Mouse (Mus musculus): Measurements from ENCODE around the gene Apoc2.

Apoc2 gene

DNA sequence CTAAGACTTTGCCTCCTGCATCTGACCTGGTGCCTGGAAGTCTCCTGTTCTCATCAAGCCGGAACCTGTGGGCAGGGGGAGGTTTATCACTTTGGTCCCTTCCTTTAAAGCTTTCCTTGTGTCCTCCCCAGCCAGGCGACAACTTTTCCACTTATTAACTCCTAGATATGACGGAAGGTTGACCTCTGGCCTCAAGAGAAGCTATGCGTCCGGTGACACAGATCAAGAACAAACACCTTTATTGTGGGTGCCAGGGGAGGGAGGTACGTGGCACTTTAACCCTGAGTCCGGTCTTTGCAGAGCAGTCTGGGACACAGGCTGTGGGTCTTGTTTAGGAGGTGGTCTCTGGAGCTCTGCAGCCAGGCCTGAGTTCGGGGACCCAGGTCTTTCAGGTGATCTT lies at the start of gene Apoc2:
Gene Apoc2 (minus strand): TSS at position 70 of the 400 bp plus-strand sequence.
- TF ChIP-seq GATA4 (IDR thresholded peaks at IDR 0.05; ENCODE audit: insufficient replicate concordance, low read length), result no peak

DNA sequence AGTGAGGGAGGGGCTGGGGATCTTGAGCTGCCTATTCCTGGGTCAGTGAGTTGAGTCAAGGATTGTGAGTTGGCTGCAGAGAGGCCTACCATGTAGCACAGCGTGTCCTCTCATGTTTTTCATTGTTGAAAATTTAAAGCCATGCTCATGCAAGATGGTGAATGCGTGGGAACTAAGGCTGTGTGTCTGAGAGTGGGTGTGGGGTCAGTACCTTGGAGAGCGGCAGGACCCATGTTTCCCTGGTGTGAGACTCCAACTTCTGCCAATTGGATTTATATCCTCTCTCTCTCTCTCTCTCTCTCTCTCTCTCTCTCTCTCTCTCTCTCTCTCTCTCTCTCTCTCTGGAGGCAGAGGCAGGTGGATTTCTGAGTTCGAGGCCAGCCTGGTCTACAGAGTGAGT lies 48.8 kb upstream of the Apoc2 start:
- TF ChIP-seq GATA4 (IDR thresholded peaks at IDR 0.05; ENCODE audit: insufficient replicate concordance, low read length), result no peak

DNA sequence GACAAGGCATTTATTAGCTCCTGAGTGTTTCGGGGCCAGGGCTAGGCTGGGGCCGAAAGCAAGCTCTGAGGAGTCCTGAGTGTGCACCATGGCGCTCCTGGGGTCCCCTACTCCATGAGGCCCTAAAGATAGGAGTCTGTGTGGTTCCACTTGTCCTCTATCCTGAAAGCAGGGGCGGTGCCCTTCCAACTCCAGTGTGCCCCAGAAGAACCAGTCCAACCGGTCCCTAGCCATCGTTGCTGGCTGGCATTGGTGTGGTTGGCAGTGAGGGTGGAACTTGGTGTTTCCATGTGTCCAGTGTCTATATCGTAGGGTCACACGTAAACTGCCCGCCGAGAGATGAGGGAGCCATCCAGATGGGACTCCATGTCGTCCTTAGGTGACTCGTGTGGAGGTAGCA lies 46.4 kb upstream of the Apoc2 start:
- no peak for TF ChIP-seq GATA4 (IDR thresholded peaks at IDR 0.05; ENCODE audit: insufficient replicate concordance, low read length)

DNA sequence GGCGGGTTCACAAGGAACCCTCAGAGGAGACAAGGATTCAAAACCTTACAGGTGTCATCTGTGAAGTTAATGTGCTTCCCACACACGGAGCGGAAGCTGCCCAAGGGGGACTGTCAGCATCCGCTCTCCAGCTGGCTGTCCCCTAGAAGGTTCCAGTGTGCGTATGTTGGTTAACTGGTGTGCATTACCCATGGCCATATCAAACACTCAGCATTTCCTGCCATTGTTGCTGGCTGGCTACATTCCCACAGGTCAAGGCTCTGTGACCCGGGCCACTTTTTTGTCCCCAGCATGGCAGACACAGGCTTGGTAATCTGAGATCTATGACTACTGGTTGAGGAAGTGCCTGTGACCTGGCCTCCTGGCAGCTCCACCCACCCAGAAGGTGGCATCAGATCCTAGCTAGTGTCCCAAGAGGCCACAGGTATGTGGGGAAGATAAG lies 45.0 kb upstream of the Apoc2 start:
- peak; percentile 63 for TF ChIP-seq GATA4 (IDR thresholded peaks at IDR 0.05; ENCODE audit: insufficient replicate concordance, low read length)

DNA sequence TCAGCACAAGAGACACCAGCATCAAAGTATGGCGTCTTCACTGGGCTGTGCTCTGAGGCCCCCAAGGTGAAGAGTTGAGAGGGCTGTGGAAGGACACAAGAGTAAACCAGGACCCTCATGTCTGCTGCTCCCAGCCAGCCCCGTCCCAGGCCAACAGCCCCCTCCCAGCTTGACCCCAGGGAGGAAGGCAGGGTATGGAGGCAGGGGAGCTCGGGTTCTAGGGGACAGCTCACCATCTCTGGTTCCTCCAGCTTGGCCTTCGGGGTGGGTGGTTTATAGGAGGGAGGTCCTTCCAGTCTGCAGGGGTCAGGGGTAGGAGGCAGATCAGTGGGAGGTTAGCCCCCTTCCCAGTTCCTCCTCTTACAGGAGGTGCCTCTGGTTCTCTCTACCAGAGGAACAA lies 41.5 kb upstream of the Apoc2 start:
- no peak for TF ChIP-seq GATA4 (IDR thresholded peaks at IDR 0.05; ENCODE audit: insufficient replicate concordance, low read length)

DNA sequence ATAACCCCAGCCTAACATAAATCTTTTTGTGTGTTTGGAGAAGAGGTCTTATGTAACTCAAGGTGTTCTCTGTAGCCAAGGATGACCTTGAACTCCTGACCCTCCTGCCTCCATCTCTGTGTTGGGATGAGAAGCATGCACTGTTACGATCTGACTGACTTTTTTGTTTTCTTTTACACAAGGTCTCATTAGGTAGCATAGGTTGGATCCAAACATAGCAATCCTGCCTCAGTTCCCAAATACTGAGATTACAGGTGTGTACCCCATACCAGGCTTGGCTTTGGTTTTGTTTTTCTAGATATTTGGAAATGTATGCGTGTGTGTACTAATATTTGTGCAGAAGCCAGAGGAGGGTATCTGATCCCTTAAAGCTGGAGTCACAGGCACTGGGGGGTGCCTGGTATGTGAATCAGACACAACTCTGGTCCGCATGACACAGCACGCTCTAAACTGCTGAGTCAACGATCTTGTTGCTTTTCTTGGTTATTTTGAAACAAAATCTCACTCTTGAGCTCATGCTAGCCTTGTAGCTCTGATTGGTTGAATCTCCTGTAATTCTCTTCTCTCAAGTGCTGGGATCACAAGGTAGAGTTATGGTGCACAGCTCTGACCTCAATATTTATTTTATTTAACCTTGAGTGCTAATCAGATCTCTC lies 40.7 kb upstream of the Apoc2 start:
- TF ChIP-seq GATA4 (IDR thresholded peaks at IDR 0.05; ENCODE audit: insufficient replicate concordance, low read length), result no peak

DNA sequence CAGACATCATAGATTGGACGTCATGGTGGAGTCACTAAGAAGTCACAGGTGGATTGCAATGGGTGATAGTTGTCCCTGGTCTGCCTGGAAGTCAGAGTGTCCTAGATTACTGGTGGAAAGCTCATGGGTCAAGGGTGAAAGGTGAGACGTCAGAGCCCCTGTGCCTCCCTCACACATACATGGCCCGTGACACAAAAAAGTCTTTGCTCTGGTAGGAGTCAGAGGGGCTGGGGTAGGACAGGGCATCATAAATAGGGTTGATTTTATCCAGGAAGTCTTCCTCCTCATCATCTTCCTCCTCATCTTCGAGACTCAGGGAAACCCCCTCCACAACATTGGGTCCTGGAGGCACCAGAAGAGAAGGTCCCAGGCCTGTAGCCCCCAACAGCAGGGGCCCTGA lies 39.6 kb upstream of the Apoc2 start:
- no peak for TF ChIP-seq GATA4 (IDR thresholded peaks at IDR 0.05; ENCODE audit: insufficient replicate concordance, low read length)

DNA sequence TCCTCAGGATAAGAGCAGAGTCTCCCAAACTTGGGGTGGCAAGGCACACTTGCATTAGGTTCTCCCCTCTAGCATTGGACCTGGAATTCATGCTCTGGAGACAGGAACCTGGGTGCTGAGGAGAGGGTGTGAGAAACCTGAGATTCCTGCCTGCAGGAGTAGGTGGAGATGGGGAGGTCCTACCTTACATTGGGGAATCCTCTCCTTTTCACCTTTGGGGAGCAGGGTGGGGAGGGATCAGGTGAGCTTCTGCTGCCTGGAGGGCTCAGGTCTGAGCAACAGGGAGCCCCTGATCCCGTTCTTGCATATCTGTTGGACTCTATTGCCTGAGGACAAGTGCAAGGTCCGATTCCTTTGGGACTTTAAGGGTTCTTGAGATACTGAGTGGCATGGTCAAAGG lies 39.1 kb upstream of the Apoc2 start:
- TF ChIP-seq GATA4 (IDR thresholded peaks at IDR 0.05; ENCODE audit: insufficient replicate concordance, low read length), result no peak

DNA sequence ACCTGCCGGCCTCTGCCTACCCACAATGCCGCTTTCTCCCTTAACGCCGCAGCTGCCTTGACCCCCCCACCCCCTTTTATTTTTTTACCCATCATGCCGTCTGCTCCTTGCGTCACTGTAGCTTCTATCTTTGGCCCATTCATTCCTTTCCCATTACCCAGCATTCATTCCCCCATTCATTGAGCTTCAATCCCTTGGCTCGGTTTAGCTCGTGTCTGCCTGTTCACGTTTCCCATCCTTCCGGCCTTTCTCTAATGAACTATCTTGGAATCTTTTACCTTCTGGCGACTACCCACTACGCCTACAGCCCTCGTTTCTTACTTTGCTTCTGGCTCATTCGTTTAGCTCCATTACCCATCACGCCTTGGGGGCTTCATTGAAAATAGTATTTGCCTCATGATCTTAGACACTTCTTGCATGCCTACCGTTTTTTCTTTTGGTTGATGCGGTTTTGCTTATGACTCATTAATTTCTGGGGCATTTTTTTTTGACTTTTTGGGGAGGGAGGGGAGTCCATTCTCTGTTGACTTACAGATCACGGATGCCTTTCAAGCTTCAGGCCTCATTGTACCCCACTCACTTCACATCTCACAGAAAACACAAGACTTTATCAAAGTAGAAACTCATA lies 38.4 kb upstream of the Apoc2 start:
- TF ChIP-seq GATA4 (IDR thresholded peaks at IDR 0.05; ENCODE audit: insufficient replicate concordance, low read length), result no peak

DNA sequence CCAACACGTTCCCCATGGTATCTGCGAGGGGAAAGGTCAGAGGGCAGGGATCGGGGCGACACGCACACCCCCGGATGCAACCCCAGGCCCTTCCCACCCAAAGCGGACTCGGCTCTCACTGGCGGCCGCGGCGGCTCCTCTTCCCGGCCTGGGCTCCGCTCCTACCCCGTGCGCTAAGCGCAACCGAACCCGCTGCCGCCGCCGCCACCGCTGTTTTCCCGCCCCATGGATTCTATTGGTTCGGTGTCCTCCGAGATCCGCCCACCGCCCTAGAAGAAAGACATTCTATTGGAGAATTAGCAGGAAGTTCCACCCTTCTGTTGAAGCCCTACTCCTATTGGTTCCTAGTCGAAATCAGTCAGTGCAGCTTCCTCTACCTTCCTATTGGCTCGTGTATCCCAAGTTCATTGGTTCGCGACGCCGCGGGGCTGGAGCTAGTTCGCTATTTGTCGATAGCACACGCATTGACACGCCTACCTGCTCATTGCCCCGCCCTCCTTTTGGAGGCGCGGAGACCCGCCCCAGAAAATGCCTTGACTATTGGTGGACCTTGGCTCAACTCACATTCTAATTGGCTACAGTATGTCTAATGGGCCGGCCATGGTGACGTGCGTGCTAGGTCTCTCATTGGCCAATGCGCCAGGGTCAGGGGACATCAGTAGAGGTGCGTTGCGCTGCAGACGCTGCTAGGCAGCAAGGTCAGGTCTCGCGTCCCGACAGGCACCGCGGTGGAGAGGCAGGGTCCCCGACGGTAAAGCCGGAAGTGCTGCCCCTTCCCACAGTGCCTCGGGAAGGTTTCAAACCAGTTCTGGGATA lies 37.7 kb upstream of the Apoc2 start, which contains the start of gene Tomm40:
Gene Tomm40 (minus strand): TSS at position 200 of the 816 bp plus-strand sequence.
- no peak for TF ChIP-seq GATA4 (IDR thresholded peaks at IDR 0.05; ENCODE audit: insufficient replicate concordance, low read length)

DNA sequence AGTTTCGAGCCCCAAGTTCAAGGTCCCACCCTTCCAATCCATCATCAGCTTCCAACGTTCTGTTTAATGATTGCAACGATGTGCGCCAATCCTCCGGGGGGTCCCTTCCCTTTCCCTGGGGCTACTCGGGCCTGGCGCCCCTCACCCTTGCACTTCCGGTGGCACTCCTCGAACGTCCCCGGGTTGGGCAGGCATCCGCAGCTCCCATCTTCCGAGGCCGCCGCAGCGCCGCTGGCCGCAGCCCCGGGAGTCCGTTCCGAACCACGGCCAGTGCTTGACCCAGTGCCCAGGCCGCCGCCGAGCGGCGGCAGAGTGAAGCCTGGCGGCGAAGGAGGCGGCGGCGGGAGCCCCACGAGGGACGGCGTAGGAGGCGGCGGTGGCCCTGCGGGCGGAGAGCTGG lies 37.1 kb upstream of the Apoc2 start:
- TF ChIP-seq GATA4 (IDR thresholded peaks at IDR 0.05; ENCODE audit: insufficient replicate concordance, low read length), result no peak

DNA sequence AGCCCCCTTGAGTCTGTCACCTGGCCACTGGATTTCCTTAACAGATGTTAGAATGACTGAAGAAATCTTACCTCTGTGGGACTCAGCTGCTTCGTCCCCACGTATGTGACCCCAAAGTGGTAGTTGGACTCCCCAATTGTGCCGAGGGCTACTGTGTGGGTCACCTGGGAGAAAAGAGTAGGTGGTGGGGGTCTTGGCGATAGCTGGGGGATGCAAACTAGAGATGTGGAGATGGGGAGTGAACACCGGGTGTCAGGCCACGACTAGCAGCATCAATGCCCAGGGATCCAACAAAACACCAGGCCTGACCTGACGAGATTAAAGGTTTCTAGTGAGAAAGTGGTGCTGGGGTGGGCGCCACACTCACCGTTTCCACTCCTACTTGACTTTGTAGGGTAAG lies 35.9 kb upstream of the Apoc2 start:
- TF ChIP-seq GATA4 (IDR thresholded peaks at IDR 0.05; ENCODE audit: insufficient replicate concordance, low read length), result no peak

DNA sequence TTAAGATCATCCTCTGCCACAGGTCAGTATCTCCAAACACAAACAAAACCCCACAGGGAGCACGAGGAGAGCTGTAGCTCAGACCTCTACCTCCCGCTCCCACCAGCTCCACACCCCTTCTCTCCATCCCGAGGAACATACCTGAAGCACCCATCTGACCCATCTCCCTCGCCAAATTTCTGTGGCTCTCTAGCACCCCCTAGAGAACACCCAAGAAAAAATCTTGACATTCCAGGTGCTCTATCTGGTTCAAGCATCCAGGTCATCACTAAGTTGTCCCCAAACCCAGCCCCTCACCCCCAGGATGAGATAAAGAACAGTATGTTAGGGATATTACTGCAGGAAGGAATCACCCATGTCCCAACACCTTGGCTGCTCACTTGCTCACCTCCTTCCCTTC lies 35.5 kb upstream of the Apoc2 start:
- no peak for TF ChIP-seq GATA4 (IDR thresholded peaks at IDR 0.05; ENCODE audit: insufficient replicate concordance, low read length)

DNA sequence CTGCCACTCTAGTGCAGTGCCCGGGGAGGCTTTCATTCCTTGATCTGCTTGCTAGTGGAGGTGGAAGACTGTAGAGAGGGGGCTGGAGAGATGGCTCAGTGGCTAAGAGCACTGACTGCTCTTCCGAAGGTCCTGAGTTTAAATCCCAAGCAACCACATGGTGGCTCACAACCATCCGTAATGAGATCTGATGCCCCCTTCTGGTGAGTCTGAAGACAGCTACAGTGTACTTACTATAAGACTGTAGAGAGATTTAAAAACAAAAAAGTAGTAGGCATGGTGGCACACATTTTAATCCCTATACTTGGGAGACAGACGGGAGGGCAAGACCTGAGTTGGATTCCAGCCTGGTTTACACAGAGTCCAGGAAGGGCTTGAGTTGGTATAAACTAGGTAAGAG lies 34.7 kb upstream of the Apoc2 start:
- TF ChIP-seq GATA4 (IDR thresholded peaks at IDR 0.05; ENCODE audit: insufficient replicate concordance, low read length), result no peak

DNA sequence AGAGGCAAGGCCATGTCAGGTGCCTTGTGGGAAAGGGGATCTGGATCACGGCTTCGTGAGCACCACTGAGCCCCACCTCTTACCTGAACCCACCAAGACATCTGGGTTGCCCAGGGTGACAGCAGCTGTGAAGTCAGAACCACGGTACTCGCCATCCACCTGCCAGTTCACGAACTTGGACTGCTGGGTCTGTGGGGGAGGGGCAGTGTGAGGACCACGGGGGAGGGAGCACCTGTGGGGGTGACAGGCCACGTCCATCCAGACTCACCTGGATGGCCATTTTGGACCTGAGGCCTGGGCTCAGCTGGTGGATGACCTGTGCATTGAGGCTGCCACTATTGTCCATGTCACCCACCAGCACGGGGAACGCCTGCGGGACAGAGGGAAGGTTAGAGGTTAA lies 32.9 kb upstream of the Apoc2 start:
- no peak for TF ChIP-seq GATA4 (IDR thresholded peaks at IDR 0.05; ENCODE audit: insufficient replicate concordance, low read length)

DNA sequence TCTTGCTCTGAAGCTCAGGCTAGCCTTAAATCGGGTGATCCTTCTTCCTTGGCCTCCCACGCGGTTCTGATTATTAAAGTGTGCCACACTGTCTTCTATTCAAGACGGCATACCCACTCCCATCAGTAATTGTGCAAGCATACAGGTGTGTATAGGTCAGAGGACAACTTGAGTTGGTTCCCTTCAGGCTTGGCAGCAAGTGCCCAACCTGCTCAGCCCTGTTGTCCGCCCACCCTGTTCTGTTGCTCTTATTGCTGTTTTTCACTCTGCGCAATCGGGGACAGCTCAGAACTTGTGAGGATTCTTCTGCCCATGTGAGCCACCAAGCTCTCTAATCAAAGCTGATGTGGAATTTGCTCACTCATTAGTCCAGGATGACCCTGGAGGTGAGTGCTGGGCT lies 27.5 kb upstream of the Apoc2 start:
- TF ChIP-seq GATA4 (IDR thresholded peaks at IDR 0.05; ENCODE audit: insufficient replicate concordance, low read length), result no peak
